In the genomic region with DNA sequence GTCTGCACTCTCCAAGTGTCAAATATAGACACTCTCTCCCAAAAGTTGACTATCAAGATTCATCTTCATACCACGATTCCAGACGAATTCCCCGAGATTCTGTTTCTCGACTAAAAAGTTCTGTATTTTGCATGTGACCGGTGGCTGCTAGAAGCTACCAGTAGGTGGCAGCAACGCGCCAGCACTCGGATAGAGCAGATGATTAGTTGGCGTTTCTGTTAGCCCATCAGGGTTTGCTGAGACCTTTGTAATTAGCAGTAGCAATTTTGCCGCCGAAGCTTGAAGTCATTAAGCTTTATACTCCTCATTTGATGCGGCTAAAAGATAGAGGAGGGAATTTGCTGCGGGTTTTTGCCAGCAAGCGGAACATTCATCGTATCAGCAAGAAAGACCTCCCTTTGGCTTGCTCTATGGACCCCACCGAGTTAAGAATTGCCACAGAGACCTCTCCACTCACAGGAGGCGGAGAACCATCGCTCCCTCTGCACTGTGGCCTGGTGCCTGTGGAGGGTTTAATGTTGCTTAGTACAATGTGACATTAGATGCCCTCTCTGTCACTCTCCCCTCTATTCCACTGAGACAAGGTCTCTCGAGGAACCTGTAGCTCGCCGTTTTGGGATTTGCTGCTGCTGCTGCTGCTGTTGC, we compare ENCODE assay signal across 7 mouse cellular contexts. TPM values are rescaled to one million over a fixed set of nuclear protein-coding genes. Genes with fewer than 3 reads are reported as not detected.
A peak's percentile ranks its signal among the peaks of the same experiment; 100 is the strongest.
DNase-seq lines count a peak whose midpoint lies in the region; ATAC-seq lines count a peak whose summit lies in the region.

No protein-coding gene starts in this region.

- H3K27ac ChIP-seq in forebrain, embryonic 12.5 days: no peak overlapping the region
- H3K27ac ChIP-seq in hindbrain, embryonic 12.5 days: no peak overlapping the region

- ATAC-seq in forebrain, embryonic 12.5 days (ENCODE audit: low FRiP score): no peak
- ATAC-seq in hindbrain, embryonic 12.5 days (ENCODE audit: low FRiP score): no peak
- peak; percentile 70 for ATAC-seq in megakaryocyte progenitor cell, adult 5-6 weeks (replicated peaks; ENCODE audit: poor library complexity)

- no peaks in the 10 kb centered on the region for H3K36me3 ChIP-seq in forebrain, embryonic 12.5 days (replicated peaks)
- H3K36me3 ChIP-seq in hindbrain, embryonic 12.5 days: no peaks in the 10 kb centered on the region

- no peaks in the 10 kb centered on the region for H3K4me1 ChIP-seq in forebrain, embryonic 12.5 days
- H3K4me1 ChIP-seq in hindbrain, embryonic 12.5 days: no peaks in the 10 kb centered on the region

- no peak overlapping the region for H3K4me3 ChIP-seq in forebrain, embryonic 12.5 days (replicated peaks)
- H3K4me3 ChIP-seq in hindbrain, embryonic 12.5 days: no peak overlapping the region

- peak overlapping the region; percentile 28 for H3K4me2 ChIP-seq in forebrain, embryonic 12.5 days
- H3K4me2 ChIP-seq in hindbrain, embryonic 12.5 days (replicated peaks): 0 out of 2 replicates have a peak overlapping the region, but pooled peaks have one; percentile 15

- no peaks in the 10 kb centered on the region for H3K27me3 ChIP-seq in forebrain, embryonic 12.5 days
- H3K27me3 ChIP-seq in hindbrain, embryonic 12.5 days: no peaks in the 10 kb centered on the region

- no peaks in the 10 kb centered on the region for H3K9me3 ChIP-seq in forebrain, embryonic 12.5 days
- no peaks in the 10 kb centered on the region for H3K9me3 ChIP-seq in hindbrain, embryonic 12.5 days (replicated peaks)

- DNase-seq in NIH3T3 (ENCODE audit: low read depth): peak; percentile 91
- peak; percentile 62 for DNase-seq in c-Kit-positive CD71-negative TER-119-negative erythroid progenitor cells, embryonic 14.5 days (ENCODE audit: low read depth)
- DNase-seq in left cerebral cortex, adult 18-20 months (ENCODE audit: low spot score in 2 of 2): peak; percentile 63 to 71
- DNase-seq in right cerebral cortex, postnatal 25 days: peak; percentile 43

- 30% methylated on average over 21 of the region's 21 CpGs for WGBS in forebrain, embryonic 12.5 days
- WGBS in hindbrain, embryonic 12.5 days: 30% methylated on average over 21 of the region's 21 CpGs

- H3K9ac ChIP-seq in forebrain, embryonic 12.5 days: no peak overlapping the region
- no peak overlapping the region for H3K9ac ChIP-seq in hindbrain, embryonic 12.5 days

RNA-seq across cellular contexts. Expression of gene Abcc2, which starts 50.6 kb away (rescaled TPM):
- not detected in 2 replicates for polyA plus RNA-seq in forebrain, embryonic 12.5 days (2016; fragmentation: Nextera tagmentation; extraction: Ambion mirVana)
- polyA plus RNA-seq in hindbrain, embryonic 12.5 days (2016; fragmentation: Nextera tagmentation; extraction: Ambion mirVana): not detected in 2 replicates
- under 1 TPM; 0.05 TPM for total RNA-seq in left cerebral cortex, adult 18-20 months (2021)
- total RNA-seq in megakaryocyte progenitor cell, adult 5-6 weeks (2015): 4.1 and 7.2 TPM in 2 replicates
- 1.6 and 2.4 TPM in 2 replicates for total RNA-seq in megakaryocyte progenitor cell, adult 5-6 weeks (2017)
